Mouse (Mus musculus) WW6 (cell line): ENCODE results near the gene Psmd4.
"Not testable (repeated sequence)": the region's sequence is repeated elsewhere in the genome, so short reads cannot be mapped to it uniquely, and the experiment has no call there.

Experiments
- DNase-seq: peaks from one replicate; pipeline ENCODE4 v3.0.0-alpha.2; 2013; ENCODE audit warnings: low read depth, low spot score

The Psmd4 gene

GRCm38 (mm10) chr3:95025202-95025601 is 17.2 kb downstream of the Psmd4 start:
- no peak for DNase-seq

- DNase-seq, result no peak
Observed at GRCm38 (mm10) chr3:95024551-95024950, 17.9 kb downstream of the Psmd4 start.

DNA sequence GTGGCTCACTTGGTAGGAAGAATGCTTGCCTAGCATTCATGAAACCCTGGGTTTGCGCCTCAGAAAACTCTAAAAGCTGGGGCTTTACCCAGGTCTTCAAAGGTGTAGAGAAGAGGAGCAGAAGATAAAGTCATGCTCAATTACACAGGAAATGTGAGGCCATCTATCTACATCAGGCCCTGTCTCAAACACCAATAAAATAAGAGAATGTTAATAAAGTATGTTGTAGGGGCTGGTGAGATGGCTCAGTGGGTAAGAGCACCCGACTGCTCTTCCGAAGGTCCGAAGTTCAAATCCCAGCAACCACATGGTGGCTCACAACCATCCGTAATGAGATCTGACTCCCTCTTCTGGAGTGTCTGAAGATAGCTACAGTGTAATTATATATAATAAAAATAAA is 21.5 kb downstream of the Psmd4 start:
- DNase-seq, result not testable (repeated sequence)

DNA sequence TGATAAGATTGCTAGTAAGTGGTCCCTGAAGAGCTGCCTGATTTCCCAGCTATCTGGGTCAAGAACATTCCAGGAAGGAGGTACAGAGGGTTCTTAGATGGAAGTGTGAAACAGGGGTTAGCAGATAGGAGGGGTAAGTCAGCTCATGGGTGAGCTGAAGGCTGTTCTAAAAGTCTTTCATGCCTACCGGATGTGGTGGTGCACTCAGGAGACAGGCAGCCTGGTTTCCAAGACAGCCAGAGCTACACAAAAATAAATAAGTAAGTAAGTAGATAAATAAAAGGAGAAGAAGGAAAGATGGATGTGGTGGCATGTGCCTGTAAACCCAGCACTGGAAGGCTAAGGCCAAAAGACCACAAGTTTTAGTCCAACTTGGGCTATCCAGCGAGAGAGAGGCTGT is 23.7 kb downstream of the Psmd4 start:
- no peak for DNase-seq

GRCm38 (mm10) chr3:95016532-95017056 is 25.8 kb downstream of the Psmd4 start:
- DNase-seq, result no peak

GRCm38 (mm10) chr3:95015891-95016531 is 26.4 kb downstream of the Psmd4 start:
- DNase-seq, result peak; percentile 96

GRCm38 (mm10) chr3:95015337-95015872 is 27.0 kb downstream of the Psmd4 start, which contains the start of gene Zfp687:
Gene Zfp687 (minus strand): TSS chr3:95015448.
- DNase-seq, result peak; percentile 97

GRCm38 (mm10) chr3:95014428-95015151 is 27.8 kb downstream of the Psmd4 start:
- DNase-seq, result no peak

DNA sequence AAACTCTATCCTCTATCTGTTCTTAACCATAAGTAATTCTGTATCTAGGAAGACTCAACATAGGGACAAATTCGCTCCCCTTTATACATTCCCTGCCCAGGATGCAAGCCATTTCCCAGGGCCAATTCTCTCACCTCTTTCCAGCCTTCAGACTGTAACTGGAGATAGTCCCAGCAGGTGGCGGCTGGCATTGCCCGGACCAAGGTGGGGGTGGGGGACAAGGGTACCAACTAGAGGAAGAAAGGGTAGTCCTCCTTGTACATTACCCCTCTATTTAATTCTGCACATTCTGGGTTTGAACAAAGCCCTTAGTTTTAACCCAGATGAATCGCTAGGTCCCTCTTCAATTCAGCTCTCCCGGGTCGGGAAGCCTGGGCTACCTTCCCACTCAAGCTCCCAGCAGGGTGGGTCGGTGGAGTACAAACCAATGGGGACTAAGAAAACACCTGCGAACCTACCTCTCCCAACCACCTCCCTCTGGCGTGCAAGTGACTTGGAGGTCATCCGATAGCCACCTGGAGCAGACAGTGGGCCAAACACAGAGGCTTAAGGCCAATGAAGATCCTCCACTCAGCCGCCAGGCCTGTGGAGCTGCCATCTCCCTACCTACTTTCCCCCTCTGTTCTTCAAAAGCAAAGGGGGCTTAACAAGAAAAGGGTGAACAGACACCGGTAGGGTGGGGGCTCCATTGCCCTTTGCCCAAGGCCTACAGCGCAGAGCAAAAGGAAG is 28.6 kb downstream of the Psmd4 start:
- no peak for DNase-seq

- no peak for DNase-seq
Observed at GRCm38 (mm10) chr3:95012982-95013381, 29.4 kb downstream of the Psmd4 start.

DNA sequence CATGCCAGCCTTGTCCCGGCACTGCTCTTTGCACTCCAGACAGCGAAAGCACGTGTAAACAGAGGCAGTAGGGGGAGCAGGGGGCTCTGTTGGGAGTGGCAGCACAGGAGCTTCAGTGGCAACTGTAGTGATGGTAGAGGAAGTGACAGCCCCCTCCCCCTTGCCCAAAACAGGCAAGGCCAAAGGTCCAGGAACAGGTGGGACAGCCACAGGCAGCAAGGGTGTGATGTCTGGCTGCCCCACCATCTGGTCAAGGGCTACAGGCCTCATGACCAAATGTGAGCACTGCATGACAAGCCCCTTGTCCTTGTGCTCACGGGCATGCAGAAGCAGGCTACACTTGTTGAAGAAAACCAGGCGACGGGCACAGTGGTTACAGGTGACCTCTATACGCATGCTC is 32.0 kb downstream of the Psmd4 start:
- DNase-seq, result no peak

- DNase-seq, result no peak
Observed at GRCm38 (mm10) chr3:95007706-95008105, 34.7 kb downstream of the Psmd4 start.

DNA sequence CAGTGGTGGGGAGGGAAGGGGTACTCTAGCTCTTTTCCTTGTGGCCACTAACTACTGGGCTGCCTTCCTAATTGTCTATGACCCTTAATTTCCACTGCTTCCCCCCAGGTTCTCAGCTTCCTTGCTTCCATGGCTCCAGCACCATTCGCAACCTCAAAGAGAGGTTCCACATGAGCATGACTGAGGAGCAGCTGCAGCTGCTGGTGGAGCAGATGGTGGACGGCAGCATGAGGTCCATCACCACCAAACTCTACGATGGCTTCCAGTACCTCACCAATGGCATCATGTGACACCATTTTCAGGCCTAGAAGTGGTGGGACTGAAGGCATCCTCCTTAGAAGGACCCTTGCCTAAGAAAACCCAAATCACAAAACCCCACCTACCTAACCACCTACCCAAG is 36.8 kb downstream of the Psmd4 start:
- no peak for DNase-seq

DNA sequence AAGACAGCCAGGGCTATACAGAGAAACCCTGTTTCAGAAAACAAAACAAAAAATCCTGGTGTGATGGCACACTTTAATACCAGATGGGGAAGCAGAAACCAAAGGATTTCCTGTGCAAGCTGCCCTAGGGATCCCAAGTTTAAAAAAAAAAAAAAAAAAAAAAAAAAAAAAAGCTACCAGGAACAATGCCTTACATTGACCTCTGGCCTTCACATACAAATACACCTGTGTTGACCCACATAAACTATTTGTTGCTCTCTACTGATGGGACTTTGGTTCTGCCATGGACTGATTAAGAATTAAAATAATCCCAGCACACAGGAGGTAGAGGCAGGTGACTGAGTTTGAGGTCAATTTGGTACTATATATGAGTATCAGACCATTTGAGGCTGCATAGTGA is 39.1 kb downstream of the Psmd4 start:
- DNase-seq, result no peak

DNA sequence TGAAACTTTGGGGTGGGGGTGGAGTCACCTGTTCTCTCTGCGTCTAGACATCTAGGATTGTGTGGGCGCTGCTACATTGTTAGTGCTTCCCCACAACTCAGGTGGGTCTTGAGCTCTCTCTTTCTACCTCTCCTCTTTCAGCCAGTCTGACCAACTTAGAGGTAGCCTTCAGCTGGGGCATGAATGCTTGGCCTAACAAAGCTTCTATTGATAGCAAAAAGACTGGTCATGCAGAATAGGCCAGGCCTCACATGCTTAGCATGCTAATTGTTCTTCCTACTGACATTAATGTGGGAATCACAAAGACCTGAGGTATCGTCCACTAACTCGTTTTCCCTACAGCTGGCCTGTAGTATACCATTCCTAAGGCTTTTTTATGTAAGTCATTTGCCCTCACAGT is 39.8 kb downstream of the Psmd4 start:
- DNase-seq, result no peak

- no peak for DNase-seq
Observed at GRCm38 (mm10) chr3:94996946-94997345, 45.5 kb downstream of the Psmd4 start.

DNA sequence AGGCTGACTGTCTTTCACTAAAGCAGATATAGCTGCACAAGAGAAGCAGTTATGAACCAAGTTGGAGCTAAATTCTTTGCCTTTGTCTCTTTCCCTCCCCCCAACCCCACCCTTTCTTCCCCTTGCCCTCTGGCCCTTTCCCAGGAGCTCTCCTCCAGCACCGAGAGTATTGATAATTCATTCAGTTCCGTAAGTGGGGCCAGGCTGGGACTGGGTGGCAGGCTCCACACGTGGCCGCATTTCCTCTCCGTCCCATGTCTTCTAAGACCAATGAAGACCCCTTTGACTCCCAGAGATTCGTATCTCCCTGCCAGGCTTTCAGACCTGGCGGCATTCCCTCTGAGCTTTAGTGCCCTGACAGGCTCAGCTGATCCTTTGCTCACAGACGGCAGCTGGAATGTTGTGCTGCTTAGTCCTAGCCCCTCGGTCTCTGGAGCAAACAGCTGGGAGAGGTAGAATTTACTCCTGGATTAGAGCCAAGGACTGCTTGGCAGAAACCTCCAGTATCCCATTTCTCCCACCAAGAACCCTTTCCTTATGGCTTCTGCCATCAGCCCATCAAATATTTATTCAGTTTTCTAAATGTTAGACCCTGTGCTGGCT is 53.2 kb downstream of the Psmd4 start:
- no peak for DNase-seq

- DNase-seq, result no peak
Observed at GRCm38 (mm10) chr3:94987578-94987977, 54.8 kb downstream of the Psmd4 start.

DNA sequence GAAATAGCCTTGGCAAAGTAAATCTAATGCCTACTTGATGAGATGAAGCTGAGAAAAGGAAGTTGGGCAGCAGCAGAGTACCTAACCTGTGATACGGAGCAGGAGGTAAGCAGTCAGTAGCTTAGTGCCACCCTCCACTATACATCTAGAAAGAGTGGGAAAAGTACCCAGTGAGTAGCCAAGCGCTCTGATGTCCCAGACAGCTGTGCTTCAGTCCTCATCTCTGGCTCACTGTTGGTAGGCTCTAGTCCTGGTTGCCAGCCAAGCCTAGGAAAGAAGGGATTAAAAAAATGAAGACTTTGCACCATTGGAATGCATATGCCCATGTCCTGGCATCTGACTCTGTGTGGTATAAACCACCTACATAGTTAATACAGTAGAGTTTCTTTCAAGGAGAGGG is 56.9 kb downstream of the Psmd4 start:
- DNase-seq, result no peak

DNA sequence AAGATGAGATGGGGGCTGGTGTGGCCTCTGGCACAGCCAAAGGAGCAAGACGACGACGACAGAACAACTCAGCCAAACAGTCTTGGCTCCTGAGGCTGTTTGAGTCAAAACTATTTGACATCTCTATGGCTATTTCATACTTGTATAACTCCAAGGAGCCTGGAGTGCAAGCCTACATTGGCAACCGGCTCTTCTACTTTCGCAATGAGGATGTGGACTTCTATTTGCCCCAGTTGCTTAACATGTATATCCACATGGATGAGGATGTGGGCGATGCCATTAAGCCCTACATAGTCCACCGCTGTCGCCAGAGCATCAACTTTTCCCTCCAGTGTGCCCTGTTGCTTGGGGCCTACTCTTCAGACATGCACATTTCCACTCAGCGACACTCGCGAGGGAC is 58.1 kb downstream of the Psmd4 start:
- DNase-seq, result no peak
